Mouse (Mus musculus) lung, adult 2 months (tissue): ENCODE data around the gene Rspo1.

Source experiments
- CTCF ChIP-seq: fragments of 200-500 bp; IDR thresholded peaks from 2 replicates; pipeline ENCODE4 v1.5.1; 2011; ENCODE audit warnings: mild to moderate bottlenecking, low read length, control low read depth; ENCODE audit not compliant: insufficient read depth
- POLR2A ChIP-seq: fragments of 200-500 bp; IDR thresholded peaks from 2 replicates; pipeline ENCODE4 v1.6.1; 2011; ENCODE audit warnings: low read depth, mild to moderate bottlenecking, control low read depth, low read length, borderline replicate concordance; ENCODE audit errors: extremely low read depth

- TF ChIP-seq POLR2A (no peak), CTCF (no peak)
Measured at GRCm38 (mm10) chr4:124943781-124944180, 42.4 kb upstream of the Rspo1 start.
